Comparison of ENCODE assay signal across 16 mouse cellular contexts in the genomic region with DNA sequence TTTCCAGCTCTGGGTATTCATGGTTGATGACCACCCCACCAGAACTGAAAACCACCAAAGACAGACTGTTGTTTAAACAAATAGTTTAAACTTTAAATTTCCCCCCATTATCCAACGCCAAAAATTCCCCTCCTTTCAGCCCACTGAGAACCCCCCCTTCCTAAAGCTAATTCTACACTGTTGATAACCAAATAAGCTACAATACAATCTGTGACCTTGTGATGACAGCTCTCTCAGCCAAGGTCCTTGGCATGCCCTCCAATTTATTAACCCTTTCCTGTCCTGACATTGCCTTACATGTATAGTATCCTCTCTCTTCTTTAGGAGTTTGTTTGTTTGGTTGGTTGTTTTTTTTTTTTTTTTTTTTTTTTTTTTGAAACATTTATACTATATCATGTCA.
"Had no signal": no experiment of that assay in that cellular context is flagged by ENCODE, and none has a peak within 500 bp of the region (broad histone marks: within the 10 kb centered on the region; RNA-seq: fewer than 3 reads in every experiment).

No protein-coding gene starts in this region.

- H3K27me3 ChIP-seq: liver, embryonic 15.5 days; lung, embryonic 15.5 days; megakaryocyte, embryonic 14.5 days; midbrain, embryonic 12.5 days; neural tube, embryonic 15.5 days had no signal

- H3K27ac ChIP-seq: left cerebral cortex, adult 2 months; limb, embryonic 10.5 days; liver, embryonic 15.5 days; lung, embryonic 15.5 days; macrophage; midbrain, embryonic 12.5 days; neural tube, embryonic 15.5 days had no signal

- H3K4me2 ChIP-seq: liver, embryonic 11.5 days; liver, embryonic 15.5 days; lung, embryonic 15.5 days; midbrain, embryonic 12.5 days; neural tube, embryonic 15.5 days had no signal

- H3K9me3 ChIP-seq: limb, embryonic 10.5 days; liver, embryonic 15.5 days; lung, embryonic 15.5 days; megakaryocyte, embryonic 14.5 days; midbrain, embryonic 12.5 days; neural tube, embryonic 15.5 days had no signal

- H3K9ac ChIP-seq: liver, embryonic 15.5 days; lung, embryonic 15.5 days; midbrain, embryonic 12.5 days; neural tube, embryonic 15.5 days had no signal

- H3K36me3 ChIP-seq: limb, embryonic 10.5 days; liver, embryonic 15.5 days; lung, embryonic 15.5 days; midbrain, embryonic 12.5 days; neural tube, embryonic 15.5 days had no signal

- H3K4me1 ChIP-seq: limb, embryonic 10.5 days; liver, embryonic 15.5 days; lung, embryonic 15.5 days; megakaryocyte, embryonic 14.5 days; midbrain, embryonic 12.5 days; neural tube, embryonic 15.5 days had no signal

- H3K4me3 ChIP-seq: left cerebral cortex, adult 2 months; limb, embryonic 10.5 days; liver, embryonic 15.5 days; lung, embryonic 15.5 days; megakaryocyte, embryonic 14.5 days; midbrain, embryonic 12.5 days; myocyte; neural tube, embryonic 15.5 days had no signal

- ATAC-seq: midbrain, embryonic 16.5 days had no signal

- DNase-seq: kidney, postnatal 25 days; lung, postnatal 14 days; right cerebral cortex, adult 18-20 months; right cerebral cortex, postnatal 25 days; thymus, postnatal 36 days had no signal
